Mouse (Mus musculus) adrenal gland (tissue): ENCODE results near the gene Uso1.

Source experiments
- intact Hi-C: fragments of 180-260 bp; cut with DNase I; formaldehyde crosslinking; loops from one replicate; pipeline ENCODE4 v1.15.1; 2025

The Uso1 gene

DNA sequence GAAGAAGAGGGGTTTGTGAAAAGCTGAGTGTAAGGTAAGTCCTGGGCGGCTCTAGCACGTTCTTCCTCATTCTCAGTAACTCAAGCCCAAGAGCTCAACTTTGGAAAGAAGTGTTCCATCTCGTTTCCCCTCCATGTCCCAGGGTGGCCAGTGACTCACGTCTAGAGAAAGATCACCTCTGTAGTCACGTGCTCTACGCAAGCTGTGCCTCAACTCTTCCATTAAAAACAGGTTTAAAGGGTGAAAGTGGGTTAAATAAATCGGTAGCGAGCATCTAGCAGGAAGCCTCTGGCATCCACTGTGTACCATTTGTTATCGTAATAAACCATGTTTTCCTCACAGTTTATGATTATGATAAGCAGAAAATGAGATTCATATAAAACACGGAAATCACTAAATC lies 94.1 kb downstream of the Uso1 start:
- intact Hi-C loops, result no loop called here

- intact Hi-C loops, result no loop called here
Observed at GRCm38 (mm10) chr5:92233366-92233765, 95.6 kb downstream of the Uso1 start.

DNA sequence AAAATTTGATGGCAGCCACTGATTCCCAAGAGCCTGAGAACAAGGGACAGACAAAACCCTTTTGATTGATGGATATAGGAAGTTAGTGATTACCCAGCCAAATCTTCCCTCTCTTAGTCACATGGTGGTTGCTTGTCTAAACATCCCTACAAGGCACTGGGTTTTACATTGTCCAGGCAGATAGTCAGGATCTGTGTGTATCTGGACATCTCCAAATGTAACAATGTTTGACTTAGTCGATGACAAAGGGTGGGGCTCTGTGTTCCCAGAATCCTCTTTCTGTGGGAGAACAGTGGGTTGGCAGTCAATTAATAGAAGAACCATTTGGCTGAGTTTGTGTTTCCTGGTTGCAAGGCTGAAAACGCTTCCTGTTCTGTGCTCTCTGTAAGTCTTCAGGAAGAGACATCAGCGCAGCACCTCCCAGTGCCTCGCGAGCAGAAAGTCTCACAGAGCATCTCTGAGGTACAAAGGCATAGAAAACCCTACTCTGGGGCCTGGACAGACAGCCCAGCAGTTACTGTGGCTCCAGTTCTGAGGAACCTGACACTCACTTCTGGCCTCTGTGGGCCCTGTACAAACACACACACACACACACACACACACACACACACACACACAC lies 97.3 kb downstream of the Uso1 start:
- intact Hi-C loops, result no loop called here

GRCm38 (mm10) chr5:92239333-92240232 lies 101.8 kb downstream of the Uso1 start:
- intact Hi-C loops, result loop anchor here (1.0 kb wide), 1 partner anchor 44 kb away; no protein-coding TSS in a partner anchor

GRCm38 (mm10) chr5:92240769-92241168 lies 103.0 kb downstream of the Uso1 start:
- intact Hi-C loops, result no loop called here

DNA sequence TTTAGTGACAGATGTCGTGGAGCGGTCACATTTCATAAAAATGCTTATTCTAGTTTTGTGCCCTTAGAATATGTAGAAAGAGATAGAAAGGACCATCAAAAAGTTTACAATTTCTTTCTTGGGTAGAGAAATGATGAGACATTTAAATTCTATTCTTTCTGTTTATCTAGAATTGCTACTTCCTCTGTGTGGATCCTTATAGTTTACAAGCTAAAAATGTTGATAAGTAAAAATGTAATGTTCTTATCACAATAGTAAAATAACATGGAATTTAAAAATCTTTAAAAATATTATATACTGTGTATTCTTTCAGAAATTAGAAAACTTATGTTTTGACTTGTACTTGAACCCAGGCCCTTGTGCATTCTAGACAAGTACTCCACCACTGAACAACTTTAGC lies 107.2 kb downstream of the Uso1 start:
- intact Hi-C loops, result no loop called here

- intact Hi-C loops, result no loop called here
Observed at GRCm38 (mm10) chr5:92245483-92245882, 107.7 kb downstream of the Uso1 start.

GRCm38 (mm10) chr5:92248614-92249013 lies 110.9 kb downstream of the Uso1 start:
- intact Hi-C loops, result no loop called here

- intact Hi-C loops, result no loop called here
Observed at GRCm38 (mm10) chr5:92252031-92252430, 114.3 kb downstream of the Uso1 start.
